Mouse (Mus musculus): ENCODE results near the gene B4galt7.

DNA sequence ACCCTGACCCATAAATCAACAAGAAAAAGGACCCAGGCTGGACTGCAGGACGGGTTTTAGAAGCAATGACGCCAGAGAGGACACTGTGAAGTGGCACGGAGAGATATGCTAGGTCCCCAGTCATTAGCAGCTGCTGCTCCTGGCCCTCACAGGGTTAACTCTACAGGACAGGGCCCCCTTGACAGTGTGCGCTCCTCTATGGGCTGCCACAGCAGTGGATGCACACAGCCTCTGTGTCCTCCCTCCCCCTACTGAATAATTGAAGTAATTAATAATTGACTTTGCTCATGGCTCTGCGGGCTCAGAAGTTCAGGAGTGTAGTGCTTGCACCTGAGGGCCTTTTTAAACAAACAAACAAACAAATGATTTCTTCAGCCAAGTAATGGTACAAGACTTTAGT lies 13.8 kb downstream of the B4galt7 start:
- no peak for TF ChIP-seq CTCF (IDR thresholded peaks at IDR 0.05; ENCODE audit: control insufficient read depth, insufficient read depth, insufficient read length)
- no peak for TF ChIP-seq MYOG (IDR thresholded peaks at IDR 0.05; ENCODE audit: control insufficient read depth, extremely low read depth, insufficient read length)
- no peak for TF ChIP-seq USF1 (IDR thresholded peaks at IDR 0.05; ENCODE audit: low read depth)
- no peak for TF ChIP-seq CEBPB (IDR thresholded peaks at IDR 0.05; ENCODE audit: low read depth)
- no peak for TF ChIP-seq MYOD1 (IDR thresholded peaks at IDR 0.05; ENCODE audit: control insufficient read depth, insufficient read length, low read depth)
- no peak for TF ChIP-seq MAX (IDR thresholded peaks at IDR 0.05)
- TF ChIP-seq FOSL1 (IDR thresholded peaks at IDR 0.05; ENCODE audit: insufficient read depth, low read length, poor library complexity, severe bottlenecking) = no peak
